Mouse (Mus musculus): Measurements from ENCODE around the gene Btn1a1.

DNA sequence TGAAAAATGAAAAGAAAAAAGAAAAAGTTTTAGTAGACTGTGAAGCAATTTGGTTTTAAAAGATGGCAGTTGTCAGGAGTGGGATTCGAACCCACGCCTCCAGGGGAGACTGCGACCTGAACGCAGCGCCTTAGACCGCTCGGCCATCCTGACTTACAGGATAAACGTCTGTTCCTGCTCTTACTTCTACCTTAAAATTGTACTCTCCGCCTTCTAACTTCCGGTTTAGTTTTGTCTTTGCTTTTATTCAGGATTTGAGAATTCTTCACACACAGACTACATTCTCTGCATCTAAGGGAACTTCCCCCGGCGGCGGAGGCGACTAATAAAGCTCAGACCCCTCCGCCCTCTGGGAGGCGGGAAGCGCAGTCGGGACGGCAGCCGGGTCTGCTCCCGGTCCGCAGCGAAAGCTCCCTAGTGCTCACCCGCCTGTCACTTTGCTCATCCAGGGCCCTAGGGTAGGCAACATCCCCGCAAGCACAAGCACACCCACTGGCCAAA, 12.3 kb downstream of the Btn1a1 start:
- TF ChIP-seq CTCF (IDR thresholded peaks at IDR 0.05) (no peak), EP300 (IDR thresholded peaks at IDR 0.05) (peak; percentile 52; the same call in 1 of the 2 replicates)

Data from lung, postnatal 0 days (tissue).